Mouse (Mus musculus) lung, postnatal 0 days (tissue): Measurements from ENCODE around the gene Ell. TPM values are rescaled to one million over a fixed set of nuclear protein-coding genes. Genes with fewer than 3 reads are reported as not detected.

ENCODE experiments used
- ATAC-seq: fragments of 200-750 bp; cut with Nextera tagmentation; 2 replicates; pipeline ENCODE4 v1.8.0; 2017; ENCODE audit warnings: moderate library complexity
- DNase-seq: peaks from one replicate; pipeline ENCODE4 v3.0.0-alpha.2; 2016; ENCODE audit warnings: low spot score
- H3K27ac ChIP-seq: fragments of 300-500 bp; sonication (generic); 2 replicates; pipeline ENCODE4 v1.5.1; 2014; ENCODE audit warnings: antibody characterized with exemption, mild to moderate bottlenecking, low read length, mixed read lengths
- H3K27me3 ChIP-seq: fragments of 300-500 bp; sonication (generic); replicated peaks from 2 replicates; pipeline ENCODE4 v1.6.1; 2014; ENCODE audit warnings: low read length, mixed read lengths; ENCODE audit not compliant: insufficient read depth
- H3K36me3 ChIP-seq: fragments of 300-500 bp; sonication (generic); 2 replicates; pipeline ENCODE4 v1.6.1; 2014; ENCODE audit warnings: low read length, mixed read lengths; ENCODE audit not compliant: insufficient read depth
- H3K4me1 ChIP-seq: fragments of 300-500 bp; sonication (generic); 2 replicates; pipeline ENCODE4 v1.6.1; 2014; ENCODE audit warnings: antibody characterized with exemption, low read depth, low read length, mixed read lengths; ENCODE audit not compliant: insufficient read depth
- H3K4me2 ChIP-seq: fragments of 300-500 bp; sonication (generic); replicated peaks from 2 replicates; pipeline ENCODE4 v1.6.1; 2014; ENCODE audit warnings: low read depth, mild to moderate bottlenecking, low read length, moderate library complexity, mixed read lengths
- H3K4me3 ChIP-seq: fragments of 300-500 bp; sonication (generic); 2 replicates; pipeline ENCODE4 v1.5.1; 2014; ENCODE audit warnings: low read depth, low read length
- H3K9ac ChIP-seq: fragments of 300-500 bp; sonication (generic); replicated peaks from 2 replicates; pipeline ENCODE4 v1.6.1; 2014; ENCODE audit warnings: low read depth, mild to moderate bottlenecking
- H3K9me3 ChIP-seq: fragments of 300-500 bp; sonication (generic); 2 replicates; pipeline ENCODE4 v1.6.1; 2016; ENCODE audit warnings: low read length, mixed read lengths
- CTCF ChIP-seq: IDR thresholded peaks from 2 replicates; pipeline ENCODE4 v1.5.1; 2016; ENCODE audit warnings: antibody characterized with exemption, mild to moderate bottlenecking
- EP300 ChIP-seq: IDR thresholded peaks from 2 replicates; pipeline ENCODE4 v1.6.1; 2016; ENCODE audit warnings: antibody characterized with exemption, mild to moderate bottlenecking, control low read depth
- WGBS: fragments of 180-500 bp; shearing (Covaris S2); extraction: QIAGEN DNeasy Blood & Tissue Kit; methylation state at CpG from one replicate; pipeline ENCODE4 v1.1.7; 2014; 5-methylcytosine and 5-hydroxymethylcytosine counted together
- polyA plus RNA-seq: library from polyadenylated mRNA; unstranded; fragments of >200 nt; fragmentation: Nextera tagmentation; extraction: Ambion mirVana; gene quantifications from 2 replicates; pipeline ENCODE4 v1.2.1, GENCODE M21; 2015

Gene Ell
- polyA plus RNA-seq, 1 experiment from 2014 or later, result 13.0 TPM

DNA sequence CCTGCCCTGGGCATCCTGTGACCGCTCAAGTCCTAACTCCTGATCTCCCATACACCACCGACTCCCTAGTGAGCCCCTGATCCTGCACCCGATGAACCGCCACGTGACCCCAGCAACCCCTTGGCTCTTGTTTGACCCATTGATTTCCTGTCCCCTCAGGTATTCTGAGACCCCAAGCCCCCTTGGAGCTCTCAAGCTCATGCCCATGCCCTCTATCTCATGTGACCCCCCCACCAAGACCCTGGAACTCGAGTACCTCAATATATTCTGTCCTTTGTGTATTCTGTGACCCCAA, 68.3 kb downstream of the Ell start:
- H3K9me3 ChIP-seq, result no peaks in the 10 kb centered on the region
- no peak for ATAC-seq
- no peaks in the 10 kb centered on the region for H3K27me3 ChIP-seq
- 14% methylated on average over 6 of the region's 6 CpGs for WGBS
- peaks cover 8% of the 10 kb centered on the region; the same call in 1 of the 2 replicates for H3K4me1 ChIP-seq
- peak; percentile 10 for DNase-seq
- peak overlapping the region; percentile 61 for H3K4me3 ChIP-seq
- peak overlapping the region; percentile 82 for H3K9ac ChIP-seq
- H3K27ac ChIP-seq, result peak overlapping the region; percentile 98
- H3K4me2 ChIP-seq, result peak overlapping the region; percentile 97
- no peak for TF ChIP-seq EP300
- TF ChIP-seq CTCF, result no peak
- no peaks in the 10 kb centered on the region for H3K36me3 ChIP-seq

GRCm38 (mm10) chr8:70607898-70608748, 68.9 kb downstream of the Ell start:
- no peaks in the 10 kb centered on the region for H3K27me3 ChIP-seq
- no peak for ATAC-seq
- under 1% methylated on average over 84 of the region's 84 CpGs for WGBS
- peaks cover 8% of the 10 kb centered on the region; the same call in 1 of the 2 replicates for H3K4me1 ChIP-seq
- H3K9me3 ChIP-seq, result no peaks in the 10 kb centered on the region
- TF ChIP-seq CTCF, result no peak
- TF ChIP-seq EP300, result no peak
- DNase-seq, result peak; percentile 53
- H3K36me3 ChIP-seq, result no peaks in the 10 kb centered on the region
- peak overlapping the region; percentile 97 for H3K4me2 ChIP-seq
- peak overlapping the region; percentile 98 for H3K27ac ChIP-seq
- peak overlapping the region; percentile 82 for H3K9ac ChIP-seq
- H3K4me3 ChIP-seq, result peak overlapping the region; percentile 61

DNA sequence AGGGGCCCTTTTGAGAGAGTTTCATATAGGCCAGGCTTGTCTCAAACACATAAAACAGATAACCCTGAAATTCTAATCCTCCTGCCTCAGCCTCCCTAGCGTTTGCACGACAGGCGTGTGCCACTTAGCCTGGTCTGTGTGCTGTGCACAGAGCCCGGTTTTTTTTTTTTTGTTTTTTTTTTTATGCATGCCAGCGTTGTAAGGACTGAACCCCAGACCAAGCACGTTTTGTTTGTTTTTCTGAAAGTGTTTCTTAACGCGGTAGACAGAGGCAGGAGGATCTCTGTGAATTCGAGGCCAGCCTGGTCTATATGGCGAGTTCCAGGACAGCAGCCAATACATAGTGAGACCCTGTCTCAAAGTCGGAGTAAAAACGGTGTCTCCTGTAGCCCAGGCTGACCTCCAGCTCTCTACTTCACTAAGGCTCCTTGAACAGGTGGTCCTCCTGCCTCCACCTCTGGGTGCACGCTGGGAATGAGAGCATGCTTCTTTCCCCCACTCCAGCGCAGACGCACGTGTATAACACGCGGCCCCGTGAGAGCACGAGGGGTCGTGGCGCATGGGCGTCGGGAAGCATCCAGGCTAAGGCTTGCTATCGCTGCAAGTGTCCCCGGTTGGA, 69.6 kb downstream of the Ell start, which contains the start of gene Ssbp4:
Ssbp4 (minus strand) TSS at position 124 of the 619 bp plus-strand sequence.
- Histone ChIP-seq H3K4me2 (peak within 1 kb of the TSS; percentile 97), H3K27me3 (no peaks in the 10 kb centered on the region), H3K9me3 (no peaks in the 10 kb centered on the region), H3K4me3 (peak within 1 kb of the TSS; percentile 61), H3K4me1 (peaks cover 8% of the 10 kb centered on the region; the same call in 1 of the 2 replicates), H3K9ac (peak within 1 kb of the TSS; percentile 82), H3K27ac (peak within 1 kb of the TSS; percentile 98), H3K36me3 (no peaks in the 10 kb centered on the region)
- WGBS, result 4% methylated on average over 26 of the region's 26 CpGs
- TF ChIP-seq EP300, result no peak
- TF ChIP-seq CTCF, result no peak
- no peak for DNase-seq
- no peak for ATAC-seq

GRCm38 (mm10) chr8:70609368-70609848, 70.2 kb downstream of the Ell start:
- peak overlapping the region; percentile 97 for H3K4me2 ChIP-seq
- DNase-seq, result peak; percentile 93
- ATAC-seq, result peak; percentile 84
- 2% methylated on average over 30 of the region's 39 CpGs for WGBS
- H3K9me3 ChIP-seq, result no peaks in the 10 kb centered on the region
- peak overlapping the region; percentile 36; the same call in 1 of the 2 replicates for H3K9ac ChIP-seq
- H3K27ac ChIP-seq, result peak overlapping the region; percentile 98
- no peak for TF ChIP-seq EP300
- no peak for TF ChIP-seq CTCF
- H3K4me3 ChIP-seq, result peak overlapping the region; percentile 44
- H3K27me3 ChIP-seq, result no peaks in the 10 kb centered on the region
- no peaks in the 10 kb centered on the region for H3K36me3 ChIP-seq
- H3K4me1 ChIP-seq, result peaks cover 8% of the 10 kb centered on the region; the same call in 1 of the 2 replicates

GRCm38 (mm10) chr8:70609849-70610795, 70.9 kb downstream of the Ell start:
- under 1% methylated on average over 39 of the region's 45 CpGs for WGBS
- ATAC-seq, result peak; percentile 81

More at GRCm38 (mm10) chr8:70609849-70610795, 70.9 kb downstream of the Ell start:
- Histone ChIP-seq H3K4me3 (peak overlapping the region; percentile 44), H3K27ac (peak overlapping the region; percentile 98), H3K27me3 (no peaks in the 10 kb centered on the region), H3K36me3 (no peaks in the 10 kb centered on the region), H3K4me1 (peaks cover 8% of the 10 kb centered on the region; the same call in 1 of the 2 replicates), H3K4me2 (peak overlapping the region; percentile 97), H3K9me3 (no peaks in the 10 kb centered on the region), H3K9ac (peak overlapping the region; percentile 36; the same call in 1 of the 2 replicates)
- TF ChIP-seq EP300 (0 out of 2 replicates have a peak, but pooled peaks have one; percentile 12), CTCF (no peak)
- DNase-seq, result peak; percentile 99
